Mouse (Mus musculus): ENCODE measurements around the gene Piwil1.

DNA sequence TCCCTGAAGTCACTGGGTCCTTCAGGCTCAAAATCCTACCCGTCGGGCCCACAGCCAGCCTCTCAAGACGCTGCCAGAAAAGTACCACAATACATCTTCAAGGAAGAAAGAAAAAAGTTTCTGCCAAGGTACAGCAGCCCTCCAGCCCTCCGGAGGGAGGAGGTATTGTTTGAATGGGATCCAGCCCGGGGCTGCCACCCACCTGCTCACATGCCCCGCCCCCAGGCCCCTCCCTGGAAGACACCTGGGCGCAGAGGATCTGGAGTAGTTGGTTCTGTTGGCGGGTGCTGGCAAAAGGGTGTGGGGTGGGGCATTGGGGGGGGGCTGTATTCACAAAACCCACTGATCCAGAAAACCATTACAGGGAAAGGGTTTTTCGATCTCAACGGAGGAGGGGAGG lies 18.1 kb upstream of the Piwil1 start:
- TF ChIP-seq CTCF (IDR thresholded peaks at IDR 0.05; ENCODE audit: borderline replicate concordance, insufficient read depth, low read depth, low read length) (no peak), POLR2A (IDR thresholded peaks at IDR 0.05; ENCODE audit: borderline replicate concordance, insufficient read depth, low read length) (no peak)

Data from cerebellum, adult 2 months (tissue).